In genomic region chr14:25726226-25727148, GRCm38 (mm10) we compare ENCODE assay signal across 9 mouse cellular contexts. TPM values are rescaled to one million over a fixed set of nuclear protein-coding genes. Genes with fewer than 3 reads are reported as not detected.
A peak's percentile ranks its signal among the peaks of the same experiment; 100 is the strongest.
DNase-seq lines count a peak whose midpoint lies in the region; ATAC-seq and TF ChIP-seq lines count a peak whose summit lies in the region.
"Had no signal": no experiment of that assay in that cellular context is flagged by ENCODE, and none has a peak within 500 bp of the region (broad histone marks: within the 10 kb centered on the region; RNA-seq: fewer than 3 reads in every experiment).

No protein-coding gene starts in this region.

- TF ChIP-seq POLR2A in bone marrow, adult 2 months (IDR thresholded peaks at IDR 0.05; ENCODE audit: borderline replicate concordance, control insufficient read depth, low read depth, low read length) = no peak
- TF ChIP-seq POLR2A in olfactory bulb, adult 2 months (IDR thresholded peaks at IDR 0.05; ENCODE audit: insufficient read depth, low read depth, low read length) = no peak

- no peak overlapping the region for H3K9ac ChIP-seq in forebrain, embryonic 11.5 days (ENCODE audit: low read length)
- no peak overlapping the region for H3K9ac ChIP-seq in forebrain, embryonic 16.5 days (replicated peaks; ENCODE audit: low read depth, low read length)
- no peak overlapping the region for H3K9ac ChIP-seq in heart, embryonic 12.5 days
- H3K9ac ChIP-seq: midbrain, embryonic 12.5 days had no signal

- no peak for ATAC-seq in forebrain, embryonic 11.5 days (replicated peaks; ENCODE audit: low FRiP score)
- ATAC-seq in forebrain, embryonic 16.5 days = no peak
- peak; percentile 40 for ATAC-seq in heart, embryonic 12.5 days (ENCODE audit: insufficient number of reproducible peaks, low FRiP score)

- DNase-seq in forebrain, embryonic 11.5 days (ENCODE audit: low spot score) = peak; percentile 83
- DNase-seq in B cell, adult 2 months = peak; percentile 84 to 85
- peak; percentile 87 for DNase-seq in limb, embryonic 10.5 days (ENCODE audit: low spot score)
- DNase-seq in urinary bladder, postnatal 4 days (ENCODE audit: low spot score in 2 of 2) = no peak

- no peaks in the 10 kb centered on the region for H3K27me3 ChIP-seq in forebrain, embryonic 11.5 days (ENCODE audit: control insufficient read depth, insufficient read depth, low read length)
- H3K27me3 ChIP-seq in forebrain, embryonic 16.5 days (replicated peaks; ENCODE audit: control insufficient read depth, insufficient read depth, low read length) = no peaks in the 10 kb centered on the region
- no peaks in the 10 kb centered on the region for H3K27me3 ChIP-seq in heart, embryonic 12.5 days (replicated peaks)
- H3K27me3 ChIP-seq in limb, embryonic 10.5 days (ENCODE audit: low read depth, poor library complexity, severe bottlenecking) = no peaks in the 10 kb centered on the region
- H3K27me3 ChIP-seq: midbrain, embryonic 12.5 days had no signal

- H3K4me1 ChIP-seq in forebrain, embryonic 11.5 days (replicated peaks; ENCODE audit: control insufficient read depth, insufficient read depth, low read length) = no peaks in the 10 kb centered on the region
- 0 out of 2 replicates have a peak, but pooled peaks cover 7% of the 10 kb centered on the region for H3K4me1 ChIP-seq in forebrain, embryonic 16.5 days (replicated peaks; ENCODE audit: control insufficient read depth, insufficient read depth, low read length)
- H3K4me1 ChIP-seq in bone marrow, adult 2 months (ENCODE audit: control insufficient read depth, insufficient read depth, low read length) = no peaks in the 10 kb centered on the region; the same call in 1 of the 2 replicates
- H3K4me1 ChIP-seq in heart, embryonic 12.5 days (replicated peaks) = peaks cover 38% of the 10 kb centered on the region
- H3K4me1 ChIP-seq in limb, embryonic 10.5 days = peaks cover 59% of the 10 kb centered on the region
- peaks cover 15% of the 10 kb centered on the region for H3K4me1 ChIP-seq in olfactory bulb, adult 2 months (ENCODE audit: control insufficient read depth, insufficient read depth, low read length)

- H3K4me2 ChIP-seq in forebrain, embryonic 11.5 days (ENCODE audit: low read depth, low read length, severe bottlenecking) = no peak overlapping the region
- H3K4me2 ChIP-seq in forebrain, embryonic 16.5 days (ENCODE audit: low read length) = no peak overlapping the region
- H3K4me2 ChIP-seq in heart, embryonic 12.5 days = no peak overlapping the region
- H3K4me2 ChIP-seq: midbrain, embryonic 12.5 days had no signal

- TF ChIP-seq CTCF in bone marrow, adult 2 months (IDR thresholded peaks at IDR 0.05; ENCODE audit: control insufficient read depth, insufficient read depth, low read length) = peak; percentile 85
- peak; percentile 72; the same call in 1 of the 2 replicates for TF ChIP-seq CTCF in olfactory bulb, adult 2 months (IDR thresholded peaks at IDR 0.05; ENCODE audit: insufficient read depth, low read depth, low read length)

- H3K36me3 ChIP-seq in forebrain, embryonic 11.5 days (ENCODE audit: control insufficient read depth, insufficient read depth, low read length) = no peaks in the 10 kb centered on the region
- no peaks in the 10 kb centered on the region for H3K36me3 ChIP-seq in forebrain, embryonic 16.5 days (ENCODE audit: control insufficient read depth, insufficient read depth)
- H3K36me3 ChIP-seq in heart, embryonic 12.5 days = peaks cover 10% of the 10 kb centered on the region
- peaks cover 2% of the 10 kb centered on the region; the same call in 1 of the 2 replicates for H3K36me3 ChIP-seq in limb, embryonic 10.5 days
- H3K36me3 ChIP-seq: midbrain, embryonic 12.5 days had no signal

- no peak overlapping the region for H3K4me3 ChIP-seq in forebrain, embryonic 11.5 days (ENCODE audit: low read depth, low read length)
- no peak overlapping the region for H3K4me3 ChIP-seq in forebrain, embryonic 16.5 days (replicated peaks; ENCODE audit: low read length)
- no peak overlapping the region for H3K4me3 ChIP-seq in bone marrow, adult 2 months (replicated peaks; ENCODE audit: control insufficient read depth, low read depth, low read length)
- H3K4me3 ChIP-seq in heart, embryonic 12.5 days = no peak overlapping the region
- no peak overlapping the region for H3K4me3 ChIP-seq in limb, embryonic 10.5 days
- no peak overlapping the region for H3K4me3 ChIP-seq in olfactory bulb, adult 2 months (ENCODE audit: insufficient read depth, low read depth, low read length)
- H3K4me3 ChIP-seq: midbrain, embryonic 12.5 days had no signal

- no peak overlapping the region for H3K27ac ChIP-seq in forebrain, embryonic 11.5 days (ENCODE audit: low read depth, low read length)
- no peak overlapping the region for H3K27ac ChIP-seq in forebrain, embryonic 16.5 days (ENCODE audit: low read length)
- H3K27ac ChIP-seq in bone marrow, adult 2 months (ENCODE audit: control insufficient read depth, insufficient read depth, low read depth, low read length, poor library complexity) = no peak overlapping the region
- peak overlapping the region; percentile 75; the same call in 1 of the 2 replicates for H3K27ac ChIP-seq in heart, embryonic 12.5 days (ENCODE audit: poor library complexity, severe bottlenecking)
- peak overlapping the region; percentile 82 for H3K27ac ChIP-seq in limb, embryonic 10.5 days
- H3K27ac ChIP-seq in olfactory bulb, adult 2 months (ENCODE audit: insufficient read depth, low read depth, low read length) = no peak overlapping the region

- H3K9me3 ChIP-seq in forebrain, embryonic 11.5 days (ENCODE audit: control insufficient read depth, low read length) = no peaks in the 10 kb centered on the region
- H3K9me3 ChIP-seq in forebrain, embryonic 16.5 days (ENCODE audit: control insufficient read depth, low read length) = no peaks in the 10 kb centered on the region
- H3K9me3 ChIP-seq in heart, embryonic 12.5 days (replicated peaks) = no peaks in the 10 kb centered on the region
- no peaks in the 10 kb centered on the region for H3K9me3 ChIP-seq in limb, embryonic 10.5 days (replicated peaks)
- H3K9me3 ChIP-seq: midbrain, embryonic 12.5 days had no signal

- 55% methylated on average over 20 of the region's 20 CpGs for WGBS in forebrain, embryonic 11.5 days
- 60% methylated on average over 20 of the region's 20 CpGs for WGBS in forebrain, embryonic 16.5 days
- WGBS in bone marrow, adult 2 months = 35% methylated on average over 20 of the region's 20 CpGs
- 43% methylated on average over 20 of the region's 20 CpGs for WGBS in heart, embryonic 12.5 days
- 47% methylated on average over 20 of the region's 20 CpGs for WGBS in limb, embryonic 10.5 days
- 64% methylated on average over 20 of the region's 20 CpGs for WGBS in olfactory bulb, adult 2 months

RNA-seq across cellular contexts. Expression of gene Ppif, which starts 32.5 kb away (rescaled TPM):
- 34.8 and 38.4 TPM in 2 replicates for polyA plus RNA-seq in forebrain, embryonic 11.5 days (2014; fragmentation: Nextera tagmentation; extraction: Ambion mirVana)
- 24.1 and 26.3 TPM in 2 replicates for polyA plus RNA-seq in forebrain, embryonic 16.5 days (2015; fragmentation: Nextera tagmentation; extraction: Ambion mirVana)
- polyA plus RNA-seq in bone marrow, adult 2 months (2011; ENCODE audit: insufficient read depth, insufficient read length, low replicate concordance, missing spikeins) = 22.2 and 34.3 TPM in 2 replicates
- polyA plus RNA-seq in heart, embryonic 12.5 days (2016; fragmentation: Nextera tagmentation; extraction: Ambion mirVana) = 101 and 104 TPM in 2 replicates
- polyA plus RNA-seq in limb, embryonic 10.5 days (2016; fragmentation: Nextera tagmentation; extraction: Ambion mirVana) = 56.8 and 67.3 TPM in 2 replicates
- not detected in 2 replicates for polyA plus RNA-seq in olfactory bulb, adult 2 months (2012; ENCODE audit: insufficient read depth, insufficient read length, low replicate concordance, missing spikeins)

RNA-seq across cellular contexts. Expression of gene Zcchc24, which starts 42.4 kb away (rescaled TPM):
- 12.8 and 15.2 TPM in 2 replicates for polyA plus RNA-seq in forebrain, embryonic 11.5 days (2014; fragmentation: Nextera tagmentation; extraction: Ambion mirVana)
- 10.4 and 13.7 TPM in 2 replicates for polyA plus RNA-seq in forebrain, embryonic 16.5 days (2015; fragmentation: Nextera tagmentation; extraction: Ambion mirVana)
- 11.3 and 13.5 TPM in 2 replicates for polyA plus RNA-seq in bone marrow, adult 2 months (2011; ENCODE audit: insufficient read depth, insufficient read length, low replicate concordance, missing spikeins)
- polyA plus RNA-seq in heart, embryonic 12.5 days (2016; fragmentation: Nextera tagmentation; extraction: Ambion mirVana) = 30.4 and 31.9 TPM in 2 replicates
- 9.9 and 17.0 TPM in 2 replicates for polyA plus RNA-seq in limb, embryonic 10.5 days (2016; fragmentation: Nextera tagmentation; extraction: Ambion mirVana)
- polyA plus RNA-seq in olfactory bulb, adult 2 months (2012; ENCODE audit: insufficient read depth, insufficient read length, low replicate concordance, missing spikeins) = not detected in 2 replicates

Comparison
In these comparisons a context has a peak if more than half of its experiments do, and no peak if none do; other contexts are left out.
1. DNase-seq: peak in forebrain, embryonic 11.5 days (single experiment), B cell, adult 2 months (2 of 2) and limb, embryonic 10.5 days (single experiment); none in urinary bladder, postnatal 4 days (0 of 2).
2. H3K27ac ChIP-seq: peak in heart, embryonic 12.5 days (single experiment) and limb, embryonic 10.5 days (single experiment); none in forebrain, embryonic 11.5 days (single experiment), forebrain, embryonic 16.5 days (single experiment), bone marrow, adult 2 months (single experiment) and olfactory bulb, adult 2 months (single experiment).
3. RNA of gene Ppif, which starts 32.5 kb away (polyA plus RNA-seq): 101 to 104 TPM in heart, embryonic 12.5 days, 56.8 to 67.3 TPM in limb, embryonic 10.5 days, 34.8 to 38.4 TPM in forebrain, embryonic 11.5 days, 22.2 to 34.3 TPM in bone marrow, adult 2 months and 24.1 to 26.3 TPM in forebrain, embryonic 16.5 days; not detected in olfactory bulb, adult 2 months; every median in the first group is over 10 times any median in the second.